Mouse (Mus musculus) testis, adult 2 months (tissue): Measurements from ENCODE around the gene Aldh3b2.

Experiments used
- CTCF ChIP-seq: fragments of 200-500 bp; IDR thresholded peaks from 2 replicates; pipeline ENCODE4 v1.5.1; 2012; ENCODE audit warnings: low read depth, mild to moderate bottlenecking, inconsistent platforms, low read length, moderate library complexity; ENCODE audit not compliant: control insufficient read depth, insufficient read depth, insufficient replicate concordance
- POLR2A ChIP-seq: fragments of 200-500 bp; IDR thresholded peaks from 2 replicates; pipeline ENCODE4 v1.6.1; 2012; ENCODE audit warnings: low read depth, mild to moderate bottlenecking, inconsistent platforms, low read length, moderate library complexity; ENCODE audit not compliant: control insufficient read depth

DNA sequence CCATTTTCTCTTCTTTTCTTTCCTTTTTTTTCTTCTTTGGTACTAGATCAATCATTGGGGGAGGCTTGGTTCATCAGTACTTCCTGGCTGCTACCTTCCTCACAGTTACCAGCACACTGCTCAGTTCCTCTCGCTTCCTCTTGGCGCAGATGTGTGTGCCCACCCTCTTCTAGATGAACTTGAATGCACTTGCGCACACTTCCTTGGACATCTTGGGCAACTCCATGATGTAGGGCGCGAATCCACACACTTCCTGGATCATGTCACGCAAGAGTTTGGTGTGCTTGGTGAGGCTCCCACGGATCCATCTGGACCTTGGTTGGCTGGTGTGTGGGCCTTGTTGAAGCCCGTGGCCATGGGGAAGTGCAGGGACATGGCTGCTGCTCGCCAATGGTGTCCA, 40.4 kb upstream of the Aldh3b2 start:
- TF ChIP-seq CTCF = no peak
- TF ChIP-seq POLR2A = no peak
